Mouse (Mus musculus): Measurements from ENCODE around the gene Gm45234. TPM values are rescaled to one million over a fixed set of nuclear protein-coding genes. Genes with fewer than 3 reads are reported as not detected.

Gm45234 gene
- total RNA-seq, 2 experiments from 2014 or later, result not detected

- peak; percentile 90 for DNase-seq (ENCODE audit: low spot score in 2 of 2)
Measured at GRCm38 (mm10) chr6:124740888-124741761, 14.7 kb downstream of the Gm45234 start, which contains the start of gene Grcc10. Grcc10 (minus strand) TSS chr6:124741374.

GRCm38 (mm10) chr6:124740211-124740887 is 15.5 kb downstream of the Gm45234 start:
- DNase-seq (ENCODE audit: low spot score in 2 of 2), result peak in 1 of 2 experiments; percentile 76

GRCm38 (mm10) chr6:124739231-124739796 is 16.5 kb downstream of the Gm45234 start:
- no peak for DNase-seq (ENCODE audit: low spot score in 2 of 2)

- no peak for DNase-seq (ENCODE audit: low spot score in 2 of 2)
Measured at GRCm38 (mm10) chr6:124738511-124739023, 17.3 kb downstream of the Gm45234 start, which contains the start of gene Ptpn6. Ptpn6 (minus strand) TSS chr6:124738714.

DNA sequence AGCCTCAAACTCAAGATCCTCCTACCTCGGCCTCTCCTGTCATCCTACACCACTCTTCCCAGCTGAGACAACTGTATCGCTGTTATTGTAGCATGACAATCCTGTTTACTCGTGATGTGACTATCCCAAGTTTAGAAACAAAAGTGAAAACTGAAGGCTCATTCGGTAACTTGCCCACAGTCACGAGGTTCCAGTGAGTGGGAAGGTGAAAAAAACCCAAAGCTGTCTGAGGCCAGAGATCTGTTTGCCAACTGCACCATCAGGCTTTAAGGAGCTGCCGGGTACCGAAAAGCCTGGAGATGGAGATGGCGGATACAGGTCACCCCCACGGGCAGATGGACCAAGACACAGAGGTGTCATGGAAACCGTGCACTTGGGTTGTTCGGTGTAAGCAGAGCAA is 18.8 kb downstream of the Gm45234 start:
- DNase-seq (ENCODE audit: low spot score in 2 of 2), result no peak

GRCm38 (mm10) chr6:124734417-124734816 is 21.4 kb downstream of the Gm45234 start:
- DNase-seq (ENCODE audit: low spot score in 2 of 2), result no peak

- no peak for DNase-seq (ENCODE audit: low spot score in 2 of 2)
Measured at GRCm38 (mm10) chr6:124732476-124733370, 23.1 kb downstream of the Gm45234 start.

- no peak for DNase-seq (ENCODE audit: low spot score in 2 of 2)
Measured at GRCm38 (mm10) chr6:124731038-124731437, 24.8 kb downstream of the Gm45234 start.

DNA sequence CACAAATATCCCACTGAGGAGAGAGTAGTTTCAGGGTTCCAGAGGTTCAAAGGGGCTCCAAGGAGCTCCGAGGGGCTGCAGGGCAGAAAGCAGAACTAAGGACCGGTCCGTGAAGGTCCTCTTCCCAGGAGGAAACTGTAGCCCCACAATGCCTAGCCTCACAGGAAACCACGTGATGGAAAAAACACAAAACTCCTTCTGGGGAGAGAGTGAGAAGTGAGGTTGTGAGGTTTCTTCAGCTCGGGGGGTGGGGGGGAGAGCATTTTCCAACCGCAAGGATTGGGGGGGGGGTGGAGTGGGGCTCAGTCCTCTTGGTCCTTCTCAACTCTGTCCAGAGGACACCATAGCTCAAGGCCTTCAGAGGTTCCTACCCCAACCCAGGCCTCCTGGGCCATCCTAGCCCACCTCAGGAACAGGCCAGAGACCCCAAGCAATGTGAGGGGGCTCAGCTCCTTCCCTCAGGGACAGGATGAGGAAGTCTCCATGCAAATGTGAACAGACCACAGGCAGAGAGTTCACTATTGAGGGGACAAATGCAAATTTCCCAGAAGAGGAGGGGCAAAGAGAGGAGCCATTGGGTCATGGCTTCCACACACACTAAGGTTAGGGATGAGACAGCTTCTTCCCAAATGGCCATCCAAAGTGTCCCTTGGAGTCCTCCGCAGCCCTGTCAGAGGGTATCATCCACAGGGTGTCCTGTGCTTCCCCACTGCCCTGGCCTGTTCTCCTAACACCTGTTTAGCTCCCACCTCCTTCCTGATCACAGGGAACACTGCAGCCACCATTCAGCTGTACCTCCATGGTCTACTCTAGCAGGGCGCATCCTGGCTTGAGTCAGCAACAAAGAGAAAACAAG is 25.7 kb downstream of the Gm45234 start:
- no peak for DNase-seq (ENCODE audit: low spot score in 2 of 2)

- no peak for DNase-seq (ENCODE audit: low spot score in 2 of 2)
Measured at GRCm38 (mm10) chr6:124728621-124729020, 27.2 kb downstream of the Gm45234 start.

- DNase-seq (ENCODE audit: low spot score in 2 of 2), result no peak
Measured at GRCm38 (mm10) chr6:124724472-124724871, 31.3 kb downstream of the Gm45234 start.

DNA sequence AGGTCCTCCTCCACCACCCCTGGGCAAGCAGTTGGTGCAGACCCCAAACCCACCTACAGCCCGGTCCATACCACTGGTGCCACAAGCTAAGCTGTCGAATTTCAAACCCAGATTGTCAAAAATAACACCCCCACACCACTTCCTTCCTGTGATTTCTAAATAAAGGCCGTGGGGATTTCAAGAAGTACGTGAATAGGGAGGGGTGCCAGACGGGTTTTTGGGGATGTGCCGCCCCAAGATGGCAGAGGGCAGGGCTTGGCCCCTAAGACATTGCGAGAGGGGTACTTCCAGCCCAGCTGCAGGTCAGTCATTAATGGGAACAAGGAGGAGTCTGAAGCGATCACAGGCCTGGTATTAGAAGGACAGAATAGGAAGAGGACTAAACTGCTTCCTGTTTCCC is 32.3 kb downstream of the Gm45234 start:
- no peak for DNase-seq (ENCODE audit: low spot score in 2 of 2)

GRCm38 (mm10) chr6:124722876-124723473 is 32.8 kb downstream of the Gm45234 start:
- DNase-seq (ENCODE audit: low spot score in 2 of 2), result no peak

- no peak for DNase-seq (ENCODE audit: low spot score in 2 of 2)
Measured at GRCm38 (mm10) chr6:124720904-124721303, 34.9 kb downstream of the Gm45234 start.

GRCm38 (mm10) chr6:124719354-124719978 is 36.4 kb downstream of the Gm45234 start:
- DNase-seq (ENCODE audit: low spot score in 2 of 2), result no peak

- no peak for DNase-seq (ENCODE audit: low spot score in 2 of 2)
Measured at GRCm38 (mm10) chr6:124718703-124719102, 37.1 kb downstream of the Gm45234 start.

DNA sequence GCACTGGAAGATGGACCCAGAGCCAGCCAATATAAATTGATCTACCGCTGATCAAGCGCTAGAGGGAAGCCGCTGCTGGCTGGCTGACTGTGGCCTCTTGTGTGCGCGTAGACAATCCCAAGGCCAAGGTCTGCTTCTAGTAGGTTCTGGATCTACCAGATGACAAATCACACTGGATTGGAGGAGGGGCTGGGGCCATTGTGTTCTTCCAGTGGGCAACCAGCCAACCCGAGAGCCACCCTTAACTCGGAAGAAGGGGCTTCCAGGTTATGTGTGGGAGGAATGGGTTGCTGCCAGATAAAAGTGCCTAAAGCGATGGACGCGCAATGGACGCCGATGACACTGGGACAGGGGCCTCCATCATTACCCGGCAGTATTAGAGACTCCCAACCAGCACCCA is 37.9 kb downstream of the Gm45234 start:
- DNase-seq (ENCODE audit: low spot score in 2 of 2), result no peak

- DNase-seq (ENCODE audit: low spot score in 2 of 2), result no peak
Measured at GRCm38 (mm10) chr6:124716864-124717490, 38.8 kb downstream of the Gm45234 start.
